Mouse (Mus musculus) induced T-regulatory cell, adult 2 months (primary cell): Measurements from ENCODE around the gene Cep350.

Experiments
- DNase-seq: peaks from one replicate; pipeline ENCODE4 v3.0.0-alpha.2; 2012; ENCODE audit warnings: low read depth

Cep350 gene

GRCm38 (mm10) chr1:155809706-155810442 is 163.2 kb downstream of the Cep350 start:
- DNase-seq = no peak

- no peak for DNase-seq
Observed at GRCm38 (mm10) chr1:155808261-155808660, 164.8 kb downstream of the Cep350 start.

GRCm38 (mm10) chr1:155805607-155806006 is 167.4 kb downstream of the Cep350 start:
- no peak for DNase-seq

DNA sequence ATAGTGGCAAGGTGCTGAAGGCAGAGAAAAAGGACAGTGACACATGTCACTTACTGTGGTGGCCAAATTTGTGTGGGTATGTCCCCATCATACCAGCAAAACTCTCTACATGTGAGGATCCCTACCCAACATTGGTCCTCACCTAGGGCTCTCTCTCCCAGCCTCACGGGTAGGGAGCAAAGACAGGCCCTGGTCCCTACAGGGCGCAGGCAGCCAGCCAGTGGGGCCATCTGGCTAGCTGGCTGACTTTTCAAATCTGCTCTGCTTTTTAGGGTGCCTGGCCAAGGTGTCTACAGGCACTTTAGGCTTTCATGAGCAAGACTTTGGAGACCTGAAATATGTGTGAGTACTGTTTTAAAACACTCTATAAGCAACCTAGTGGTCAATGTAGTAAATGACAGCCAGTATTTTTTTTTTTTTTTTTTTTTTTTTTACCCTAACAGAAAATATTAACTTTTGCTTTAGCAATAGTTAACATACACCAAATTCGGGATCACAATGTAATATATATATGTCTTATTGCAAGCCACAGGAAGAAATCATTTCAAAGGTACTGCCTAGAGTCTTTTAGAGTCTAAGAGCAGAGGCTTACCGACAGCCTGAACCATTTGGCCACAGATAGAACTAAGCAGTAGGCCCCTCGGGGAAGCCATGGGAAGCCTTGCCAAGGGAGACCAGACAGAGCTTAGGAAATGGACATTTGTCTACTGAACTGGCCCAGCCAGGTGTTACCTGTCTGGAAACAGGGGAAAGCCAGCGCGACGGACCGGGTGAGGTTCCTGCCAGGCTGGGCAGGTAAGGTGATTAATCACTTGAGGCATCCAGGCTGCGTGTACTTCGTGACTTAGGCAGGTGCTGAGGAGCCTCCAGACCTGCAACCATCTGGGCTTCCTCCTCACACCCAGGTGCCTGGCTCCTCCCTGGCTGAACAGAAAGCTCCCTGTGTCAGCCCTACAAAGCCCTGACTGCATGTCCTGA is 171.8 kb downstream of the Cep350 start:
- DNase-seq = no peak

DNA sequence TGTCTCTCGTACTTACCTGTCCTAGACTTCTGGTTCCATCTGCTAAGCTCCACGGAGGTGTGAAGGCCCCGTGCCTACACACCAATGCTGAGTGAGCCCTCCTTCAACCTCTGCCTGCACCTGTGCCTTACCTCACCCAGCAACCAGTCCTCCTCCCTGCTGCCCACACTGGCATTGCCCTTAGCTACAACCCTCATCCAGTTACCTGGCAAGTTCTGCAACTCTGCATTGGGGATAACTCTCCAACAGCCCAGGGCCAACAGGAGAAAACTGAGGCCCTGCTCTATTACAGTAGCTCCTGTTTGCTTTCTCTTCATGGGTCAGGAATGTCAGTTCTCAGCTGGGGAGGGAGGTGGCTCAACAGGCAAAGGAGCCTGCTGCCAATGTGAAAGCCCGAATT is 175.1 kb downstream of the Cep350 start:
- no peak for DNase-seq

DNA sequence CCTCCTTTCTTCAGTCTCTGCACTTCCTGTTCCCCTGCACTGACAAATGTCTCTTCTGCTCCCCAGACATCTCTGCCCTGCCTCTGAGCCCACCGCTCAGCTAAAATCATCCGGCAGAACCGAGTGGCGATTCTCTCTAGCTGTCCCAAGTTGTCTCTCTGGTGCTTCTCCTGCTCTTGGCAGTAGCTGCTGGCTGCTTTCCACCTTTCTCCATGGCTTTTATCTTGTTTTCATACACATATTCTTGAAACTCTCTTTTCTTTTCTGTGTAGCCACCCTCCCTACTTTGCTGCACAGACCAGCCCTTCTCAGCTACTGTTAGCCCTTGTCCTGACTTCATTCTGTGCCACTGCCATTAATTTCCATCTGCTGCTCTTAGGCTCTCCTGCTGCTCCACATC is 175.6 kb downstream of the Cep350 start:
- DNase-seq = no peak

- DNase-seq = no peak
Observed at GRCm38 (mm10) chr1:155796757-155797405, 176.2 kb downstream of the Cep350 start.

DNA sequence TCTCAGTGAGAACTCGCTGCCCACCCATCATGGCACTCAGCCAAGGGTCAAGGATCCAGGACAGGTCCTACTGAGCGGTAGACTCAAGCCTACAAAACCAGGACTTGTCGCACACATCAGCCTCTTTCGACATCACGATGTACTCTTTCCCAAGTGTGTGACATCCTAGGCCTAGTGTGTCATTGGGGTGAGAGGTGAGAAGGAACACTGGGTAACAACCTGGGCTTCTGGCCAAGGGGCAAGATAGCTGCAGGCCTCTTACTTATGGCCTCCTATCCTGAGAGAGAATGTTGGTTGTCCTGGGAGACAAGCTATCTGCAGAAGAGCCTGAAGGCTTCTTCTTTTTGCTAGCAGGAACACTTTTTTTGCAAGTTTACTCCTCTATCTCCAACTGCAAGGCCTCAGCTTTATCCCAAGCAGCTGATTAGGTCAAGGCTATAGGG is 177.2 kb downstream of the Cep350 start:
- DNase-seq = no peak
